Mouse (Mus musculus): Measurements from ENCODE around the gene Copz1. TPM values are rescaled to one million over a fixed set of nuclear protein-coding genes. Genes with fewer than 3 reads are reported as not detected.
"Not testable (repeated sequence)": the region's sequence is repeated elsewhere in the genome, so short reads cannot be mapped to it uniquely, and the experiment has no call there.

Gene Copz1
- polyA plus RNA-seq, 1 experiment from 2014 or later: 163 TPM

DNA sequence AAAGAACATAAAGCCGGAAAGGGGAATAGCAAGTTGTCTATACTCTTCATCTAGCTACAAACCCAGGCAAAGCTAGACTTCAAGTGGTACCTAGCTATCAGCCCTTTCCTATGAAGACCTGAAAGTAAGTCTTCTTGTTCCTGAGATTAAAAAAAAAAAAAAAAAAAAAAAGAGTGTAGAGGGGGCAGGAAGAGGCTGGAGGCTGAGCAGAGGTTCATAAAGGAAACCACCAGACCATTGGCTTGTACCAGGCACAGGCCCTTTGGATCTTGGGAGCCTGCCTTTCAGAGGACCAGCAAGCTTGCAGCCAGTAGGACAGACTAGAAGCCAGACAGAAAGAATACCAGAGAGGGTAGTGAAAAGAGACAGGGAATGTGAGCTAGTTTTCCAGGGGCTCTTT is 19.2 kb upstream of the Copz1 start:
- Histone ChIP-seq H3K9ac (peak overlapping the region; percentile 47; the same call in 1 of the 2 replicates), H3K9me3 (no peaks in the 10 kb centered on the region), H3K4me1 (peaks cover 29% of the 10 kb centered on the region), H3K27ac (replicated peaks) (peak overlapping the region; percentile 66; the same call in 1 of the 2 replicates), H3K4me3 (peak overlapping the region; percentile 53), H3K36me3 (peaks cover 12% of the 10 kb centered on the region), H3K4me2 (peak overlapping the region; percentile 85), H3K27me3 (replicated peaks) (no peaks in the 10 kb centered on the region)
- ATAC-seq (ENCODE audit: extremely low read depth, insufficient number of reproducible peaks, low FRiP score, low TSS enrichment): no peak
- 86% methylated on average over 1 of the region's 1 CpGs for WGBS

DNA sequence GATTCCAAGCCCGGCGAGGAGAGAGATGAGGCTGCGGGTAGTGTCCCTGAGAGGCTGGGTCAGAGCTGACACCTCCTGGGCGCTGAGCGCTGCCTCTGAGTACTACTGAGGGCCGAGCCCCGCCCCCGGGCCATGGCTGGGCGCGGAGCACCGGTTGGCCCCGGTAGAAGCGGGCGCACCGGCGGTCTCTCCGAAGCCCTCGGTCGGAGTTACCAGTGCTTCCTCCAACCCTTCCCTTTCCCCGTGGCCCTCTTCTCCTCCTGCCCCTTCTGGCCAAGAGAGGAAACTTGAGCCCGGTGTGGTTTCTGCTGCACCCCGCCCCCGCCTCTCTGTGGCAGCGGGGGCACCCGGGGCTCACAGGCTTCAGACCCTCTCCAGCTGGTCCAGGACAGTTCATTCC is 17.3 kb upstream of the Copz1 start:
- under 1% methylated on average over 25 of the region's 25 CpGs for WGBS
- H3K4me2 ChIP-seq: peak overlapping the region; percentile 85
- H3K4me3 ChIP-seq: peak overlapping the region; percentile 53
- ATAC-seq (ENCODE audit: extremely low read depth, insufficient number of reproducible peaks, low FRiP score, low TSS enrichment): peak; percentile 72
- H3K9me3 ChIP-seq: no peaks in the 10 kb centered on the region
- peaks cover 40% of the 10 kb centered on the region for H3K4me1 ChIP-seq
- H3K27me3 ChIP-seq (replicated peaks): no peaks in the 10 kb centered on the region
- peak overlapping the region; percentile 33 for H3K27ac ChIP-seq (replicated peaks)
- peak overlapping the region; percentile 82 for H3K9ac ChIP-seq
- no peaks in the 10 kb centered on the region for H3K36me3 ChIP-seq

DNA sequence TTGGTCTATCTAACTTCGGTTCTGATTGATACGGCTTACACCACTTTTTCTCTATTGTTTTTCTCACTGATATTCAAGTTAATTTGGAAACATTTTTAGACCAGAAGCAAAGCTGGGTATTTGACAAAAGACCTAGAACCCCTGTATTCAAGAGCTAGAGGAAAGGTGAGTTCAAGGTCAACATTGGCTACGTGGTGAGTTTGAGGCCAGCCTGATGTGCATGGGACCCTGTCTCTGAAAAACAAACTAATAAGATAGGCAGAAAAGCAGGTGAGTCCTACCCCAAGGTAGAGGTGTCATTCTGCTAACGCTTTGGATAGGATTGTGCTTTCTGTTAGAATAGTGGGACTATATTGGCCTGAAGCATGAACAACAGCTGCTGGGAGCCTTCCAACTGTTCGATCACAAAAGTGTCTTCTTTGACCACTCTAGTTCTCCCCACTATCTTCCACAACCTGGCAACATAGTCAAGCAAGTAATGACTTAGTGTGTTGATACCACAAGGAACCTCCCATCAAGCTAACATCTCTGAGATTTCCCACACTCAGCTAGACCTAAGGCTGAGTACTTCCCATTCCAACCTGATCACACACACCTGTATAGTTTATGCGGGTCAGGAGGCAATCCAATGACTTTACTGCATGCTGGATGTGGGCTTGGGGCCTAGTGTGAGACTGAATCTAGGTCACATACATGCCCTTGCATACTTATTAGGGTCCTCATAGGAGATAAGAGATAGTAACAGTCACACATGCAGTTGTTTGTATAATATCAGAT is 16.1 kb upstream of the Copz1 start:
- Histone ChIP-seq H3K27me3 (replicated peaks) (no peaks in the 10 kb centered on the region), H3K4me3 (peak overlapping the region; percentile 3; the same call in 1 of the 2 replicates), H3K27ac (replicated peaks) (no peak overlapping the region), H3K4me2 (peak overlapping the region; percentile 85), H3K36me3 (no peaks in the 10 kb centered on the region), H3K4me1 (peaks cover 41% of the 10 kb centered on the region), H3K9me3 (no peaks in the 10 kb centered on the region), H3K9ac (no peak overlapping the region)
- ATAC-seq (ENCODE audit: extremely low read depth, insufficient number of reproducible peaks, low FRiP score, low TSS enrichment): no peak
- WGBS: 85% methylated on average over 6 of the region's 6 CpGs

DNA sequence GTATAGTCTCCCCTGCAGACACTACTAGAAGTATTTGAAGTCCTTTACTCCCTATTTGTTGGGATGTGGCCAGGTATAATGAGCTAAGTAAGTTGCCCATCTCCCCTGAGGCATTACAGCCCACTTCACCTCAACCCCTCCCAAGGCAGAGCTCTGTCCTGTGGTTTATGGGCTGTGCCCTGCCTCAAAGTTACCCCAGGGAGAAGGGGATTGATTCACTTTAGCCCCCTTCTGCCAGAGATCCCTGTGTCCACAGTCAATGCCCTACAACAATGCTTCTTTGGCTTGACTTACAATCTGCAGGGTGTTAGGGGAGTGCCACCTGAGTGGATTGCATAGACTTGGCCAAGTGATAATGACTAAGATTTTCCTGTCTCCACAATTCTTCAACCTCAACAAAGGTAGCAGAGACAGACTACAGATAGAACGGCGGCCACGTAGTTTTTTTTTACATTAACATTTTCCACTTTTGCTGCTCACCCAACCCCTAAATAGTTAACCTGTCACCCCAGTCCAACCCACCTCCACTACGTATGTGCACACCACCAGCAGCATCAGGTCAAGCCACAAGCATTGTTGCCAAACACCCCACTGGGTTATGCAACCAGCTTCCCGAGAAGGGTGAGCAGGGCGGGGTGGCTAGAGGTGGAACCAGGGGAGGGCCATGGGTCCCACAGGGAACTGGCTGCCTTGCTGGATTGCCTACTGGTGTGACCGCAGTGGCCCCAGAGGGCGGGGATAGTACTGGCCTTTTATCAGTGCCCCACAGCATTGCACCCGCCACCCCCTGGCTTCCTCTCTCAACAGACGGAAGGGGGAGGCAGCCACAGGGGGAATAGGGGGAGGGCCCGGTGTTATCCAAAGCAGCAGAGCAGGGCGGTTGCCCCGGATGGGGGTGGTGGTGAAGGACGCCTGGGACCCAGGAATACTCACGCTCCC is 14.5 kb upstream of the Copz1 start, which contains the start of gene Nfe2:
Gene Nfe2 (minus strand): TSS at position 614 of the 939 bp plus-strand sequence.
- Histone ChIP-seq H3K4me3 (peak within 1 kb of the TSS; percentile 41), H3K9me3 (no peaks in the 10 kb centered on the region), H3K27ac (replicated peaks) (peak within 1 kb of the TSS; percentile 46)

DNA sequence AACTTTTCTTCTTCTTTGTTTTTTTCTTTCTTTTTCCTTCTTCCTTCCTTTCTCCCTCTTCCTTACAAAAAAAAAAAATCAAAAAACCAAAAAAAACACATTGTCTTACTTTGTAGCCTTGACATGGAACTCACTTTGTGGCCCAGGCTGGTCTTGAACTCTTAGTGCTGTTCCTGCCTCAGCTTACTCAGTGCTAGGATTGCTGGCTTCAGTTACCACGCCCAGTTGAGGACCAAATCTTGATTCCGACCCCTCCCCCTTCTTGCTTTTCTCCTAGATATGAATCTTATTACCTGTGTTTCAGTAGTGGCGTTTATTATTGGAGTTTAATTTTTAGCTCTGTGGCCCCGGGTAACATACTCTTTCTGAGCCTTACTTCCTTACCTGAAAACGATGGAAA is 13.4 kb upstream of the Copz1 start:
- Histone ChIP-seq H3K4me3 (no peak overlapping the region), H3K36me3 (no peaks in the 10 kb centered on the region), H3K4me1 (peaks cover 41% of the 10 kb centered on the region), H3K4me2 (peak overlapping the region; percentile 85), H3K27me3 (replicated peaks) (no peaks in the 10 kb centered on the region), H3K9ac (no peak overlapping the region), H3K27ac (replicated peaks) (no peak overlapping the region), H3K9me3 (no peaks in the 10 kb centered on the region)
- ATAC-seq (ENCODE audit: extremely low read depth, insufficient number of reproducible peaks, low FRiP score, low TSS enrichment): no peak
- WGBS: 83% methylated on average over 5 of the region's 5 CpGs

More for the DNA sequence above, 14.5 kb upstream of the Copz1 start, which contains the start of gene Nfe2:
- ATAC-seq (ENCODE audit: extremely low read depth, insufficient number of reproducible peaks, low FRiP score, low TSS enrichment): peak; percentile 82
- Histone ChIP-seq H3K4me2 (peak within 1 kb of the TSS; percentile 85), H3K36me3 (no peaks in the 10 kb centered on the region), H3K9ac (peak within 1 kb of the TSS; percentile 72), H3K4me1 (peaks cover 41% of the 10 kb centered on the region), H3K27me3 (replicated peaks) (no peaks in the 10 kb centered on the region)
- 5% methylated on average over 15 of the region's 15 CpGs for WGBS

DNA sequence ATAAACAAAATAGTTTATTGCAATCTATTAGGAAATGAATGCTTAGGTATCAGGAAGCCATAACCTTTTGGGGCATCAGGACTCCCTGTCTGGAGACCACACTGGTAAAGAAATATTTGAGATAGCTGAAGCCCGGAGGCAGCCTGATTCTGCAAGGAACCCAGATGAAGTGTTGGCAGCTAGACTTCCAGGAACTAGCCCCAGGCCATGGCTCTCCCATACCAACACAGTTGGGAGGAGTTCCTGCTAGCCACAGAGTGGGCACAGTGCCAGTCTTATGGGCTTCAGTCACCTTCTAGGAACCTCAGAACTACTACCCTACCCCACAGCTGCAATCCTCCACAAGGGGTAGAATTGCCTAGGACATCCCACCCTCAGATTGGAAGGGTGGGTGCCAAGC is 12.5 kb upstream of the Copz1 start:
- no peak overlapping the region for H3K4me2 ChIP-seq

DNA sequence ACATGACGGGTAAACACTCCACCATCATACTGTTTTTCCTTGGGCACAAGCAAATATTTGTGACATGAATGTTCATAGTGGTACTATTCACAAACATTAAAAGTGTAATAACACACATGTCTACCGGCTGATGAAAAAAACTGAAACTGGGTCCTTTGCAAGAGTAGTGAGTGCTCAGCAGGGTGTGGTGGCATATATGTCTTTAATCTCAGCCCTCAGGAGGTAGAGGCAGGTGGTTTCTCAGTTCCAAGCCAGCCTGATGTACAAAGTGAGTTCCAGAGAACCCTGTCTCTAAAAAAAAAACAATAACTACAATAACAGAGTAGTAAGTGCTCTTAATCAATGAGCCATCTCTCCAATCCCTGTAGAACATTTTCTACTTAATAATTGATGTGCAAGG is 7.7 kb upstream of the Copz1 start:
- no peaks in the 10 kb centered on the region for H3K27me3 ChIP-seq (replicated peaks)
- H3K27ac ChIP-seq (replicated peaks): no peak overlapping the region
- no peak overlapping the region for H3K4me3 ChIP-seq
- H3K36me3 ChIP-seq: no peaks in the 10 kb centered on the region
- no peak for ATAC-seq (ENCODE audit: extremely low read depth, insufficient number of reproducible peaks, low FRiP score, low TSS enrichment)
- peaks cover 5% of the 10 kb centered on the region for H3K4me1 ChIP-seq
- H3K4me2 ChIP-seq: no peak overlapping the region
- 81% methylated on average over 2 of the region's 2 CpGs for WGBS
- no peaks in the 10 kb centered on the region for H3K9me3 ChIP-seq
- H3K9ac ChIP-seq: no peak overlapping the region

More for the DNA sequence above, 12.5 kb upstream of the Copz1 start:
- H3K4me3 ChIP-seq: no peak overlapping the region
- no peak for ATAC-seq (ENCODE audit: extremely low read depth, insufficient number of reproducible peaks, low FRiP score, low TSS enrichment)
- WGBS: 9% methylated on average over 1 of the region's 1 CpGs
- no peak overlapping the region for H3K27ac ChIP-seq (replicated peaks)
- H3K9ac ChIP-seq: no peak overlapping the region
- no peaks in the 10 kb centered on the region for H3K36me3 ChIP-seq
- H3K9me3 ChIP-seq: no peaks in the 10 kb centered on the region
- no peaks in the 10 kb centered on the region for H3K27me3 ChIP-seq (replicated peaks)
- H3K4me1 ChIP-seq: peaks cover 35% of the 10 kb centered on the region

DNA sequence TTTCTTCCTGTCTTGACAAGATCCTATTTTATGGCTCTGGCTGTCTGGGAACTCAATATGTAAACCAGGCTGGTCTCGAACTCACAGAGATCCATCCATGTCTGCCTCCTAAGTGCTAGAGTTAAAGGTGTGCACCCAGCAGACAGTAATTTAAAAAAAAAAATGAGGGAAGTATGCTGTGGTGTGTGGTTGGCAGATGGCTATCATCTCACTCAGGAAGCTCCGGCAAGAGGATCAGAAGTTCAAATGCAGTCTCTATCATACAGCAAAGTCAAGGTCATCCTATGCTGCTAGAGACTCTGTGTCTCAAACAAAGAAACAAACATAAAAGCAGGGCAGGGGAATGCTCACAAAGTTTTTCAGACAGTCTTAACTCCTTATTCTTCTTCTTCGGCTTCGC is 3.6 kb upstream of the Copz1 start:
- no peak overlapping the region for H3K27ac ChIP-seq (replicated peaks)
- H3K4me1 ChIP-seq: peaks cover 8% of the 10 kb centered on the region
- no peaks in the 10 kb centered on the region for H3K27me3 ChIP-seq (replicated peaks)
- no peaks in the 10 kb centered on the region for H3K36me3 ChIP-seq
- H3K4me3 ChIP-seq: no peak overlapping the region
- ATAC-seq (ENCODE audit: extremely low read depth, insufficient number of reproducible peaks, low FRiP score, low TSS enrichment): no peak
- WGBS: 79% methylated on average over 4 of the region's 4 CpGs
- no peak overlapping the region for H3K4me2 ChIP-seq
- H3K9me3 ChIP-seq: no peaks in the 10 kb centered on the region
- H3K9ac ChIP-seq: no peak overlapping the region

DNA sequence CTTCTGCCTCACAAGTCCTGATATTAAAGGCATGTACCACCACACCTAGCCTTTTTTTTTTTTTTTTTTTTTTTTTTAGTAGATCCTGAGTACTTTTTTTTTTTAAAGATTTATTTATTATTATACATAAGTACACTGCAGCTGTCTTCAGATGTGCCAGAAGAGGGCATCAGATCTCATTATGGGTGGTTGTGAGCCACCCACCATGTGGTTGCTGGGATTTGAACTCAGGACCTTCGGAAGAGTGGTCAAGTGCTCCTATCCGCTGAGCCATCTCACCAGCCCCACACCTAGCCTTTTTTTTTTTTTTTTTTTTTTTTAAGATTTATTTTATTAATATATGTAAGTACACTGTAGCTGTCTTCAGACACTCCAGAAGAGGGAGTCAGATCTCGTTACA is 3.4 kb downstream of the Copz1 start:
- not testable (repeated sequence) for ATAC-seq (ENCODE audit: extremely low read depth, insufficient number of reproducible peaks, low FRiP score, low TSS enrichment); H3K9me3 ChIP-seq; H3K27ac ChIP-seq (replicated peaks); H3K9ac ChIP-seq; H3K36me3 ChIP-seq; H3K4me2 ChIP-seq; H3K4me3 ChIP-seq; H3K27me3 ChIP-seq (replicated peaks)
- H3K4me1 ChIP-seq: peaks cover 29% of the 10 kb centered on the region
- 91% methylated on average over 3 of the region's 3 CpGs for WGBS

DNA sequence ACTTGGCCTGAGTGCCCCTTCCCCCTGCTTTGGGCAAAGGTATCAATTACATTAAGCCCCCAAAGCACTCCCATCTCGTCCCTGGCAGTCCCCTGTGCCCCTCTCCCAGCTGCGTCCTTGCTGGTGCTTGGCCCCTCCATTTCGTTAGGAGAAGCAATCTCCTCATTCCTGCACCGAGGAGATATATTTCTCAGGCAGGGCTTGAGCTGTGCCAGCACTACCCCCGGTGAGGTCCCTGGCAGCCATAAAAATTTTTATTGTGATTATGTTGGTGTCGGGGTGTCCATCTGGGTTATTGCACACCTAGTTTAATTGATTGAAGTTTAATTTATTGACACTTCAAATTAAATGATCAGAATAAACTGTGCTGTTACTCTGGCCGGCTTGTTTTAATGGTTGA is 5.4 kb downstream of the Copz1 start:
- ATAC-seq (ENCODE audit: extremely low read depth, insufficient number of reproducible peaks, low FRiP score, low TSS enrichment): no peak
- Histone ChIP-seq H3K4me2 (no peak overlapping the region), H3K9ac (no peak overlapping the region), H3K36me3 (peaks cover 9% of the 10 kb centered on the region), H3K27me3 (replicated peaks) (no peaks in the 10 kb centered on the region), H3K4me3 (no peak overlapping the region), H3K4me1 (peaks cover 29% of the 10 kb centered on the region), H3K9me3 (no peaks in the 10 kb centered on the region), H3K27ac (replicated peaks) (no peak overlapping the region)
- WGBS: 69% methylated on average over 7 of the region's 7 CpGs

DNA sequence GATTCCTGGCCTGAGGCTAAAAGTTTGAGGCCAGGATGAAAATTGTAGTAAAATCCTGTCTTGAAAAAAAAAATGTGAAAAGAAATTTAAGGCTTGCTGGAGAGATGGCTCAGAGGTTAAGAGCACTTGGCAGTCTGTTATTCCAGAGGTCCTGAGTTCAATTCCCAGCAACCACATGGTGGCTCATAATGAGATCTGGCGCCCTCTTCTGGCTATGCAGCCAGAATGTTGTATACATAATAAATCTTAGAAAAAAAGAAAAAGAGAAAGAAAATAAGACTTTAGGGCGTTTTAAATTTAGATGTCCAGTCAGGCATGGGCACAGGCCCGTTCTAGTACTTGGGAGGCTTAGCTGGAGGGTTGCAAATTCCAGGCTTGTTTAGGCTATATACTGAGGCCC is 7.2 kb downstream of the Copz1 start:
- H3K27me3 ChIP-seq (replicated peaks): no peaks in the 10 kb centered on the region
- H3K9me3 ChIP-seq: no peaks in the 10 kb centered on the region
- H3K9ac ChIP-seq: no peak overlapping the region
- peaks cover 15% of the 10 kb centered on the region for H3K4me1 ChIP-seq
- WGBS: 63% methylated on average over 3 of the region's 3 CpGs
- no peak overlapping the region for H3K27ac ChIP-seq (replicated peaks)
- H3K36me3 ChIP-seq: peaks cover 11% of the 10 kb centered on the region
- ATAC-seq (ENCODE audit: extremely low read depth, insufficient number of reproducible peaks, low FRiP score, low TSS enrichment): no peak
- H3K4me3 ChIP-seq: no peak overlapping the region
- H3K4me2 ChIP-seq: no peak overlapping the region
